Mouse (Mus musculus) lung, postnatal 0 days (tissue): ENCODE results near the gene Sfxn4. TPM values are rescaled to one million over a fixed set of nuclear protein-coding genes. Genes with fewer than 3 reads are reported as not detected.

Experiments used
- ATAC-seq: fragments of 200-750 bp; cut with Nextera tagmentation; 2 replicates; pipeline ENCODE4 v1.8.0; 2017; ENCODE audit warnings: moderate library complexity
- DNase-seq: peaks from one replicate; pipeline ENCODE4 v3.0.0-alpha.2; 2016; ENCODE audit warnings: low spot score
- H3K27ac ChIP-seq: fragments of 300-500 bp; sonication (generic); 2 replicates; pipeline ENCODE4 v1.5.1; 2014; ENCODE audit warnings: antibody characterized with exemption, mild to moderate bottlenecking, low read length, mixed read lengths
- H3K27me3 ChIP-seq: fragments of 300-500 bp; sonication (generic); replicated peaks from 2 replicates; pipeline ENCODE4 v1.6.1; 2014; ENCODE audit warnings: low read length, mixed read lengths; ENCODE audit not compliant: insufficient read depth
- H3K36me3 ChIP-seq: fragments of 300-500 bp; sonication (generic); 2 replicates; pipeline ENCODE4 v1.6.1; 2014; ENCODE audit warnings: low read length, mixed read lengths; ENCODE audit not compliant: insufficient read depth
- H3K4me1 ChIP-seq: fragments of 300-500 bp; sonication (generic); 2 replicates; pipeline ENCODE4 v1.6.1; 2014; ENCODE audit warnings: antibody characterized with exemption, low read depth, low read length, mixed read lengths; ENCODE audit not compliant: insufficient read depth
- H3K4me2 ChIP-seq: fragments of 300-500 bp; sonication (generic); replicated peaks from 2 replicates; pipeline ENCODE4 v1.6.1; 2014; ENCODE audit warnings: low read depth, mild to moderate bottlenecking, low read length, moderate library complexity, mixed read lengths
- H3K4me3 ChIP-seq: fragments of 300-500 bp; sonication (generic); 2 replicates; pipeline ENCODE4 v1.5.1; 2014; ENCODE audit warnings: low read depth, low read length
- H3K9ac ChIP-seq: fragments of 300-500 bp; sonication (generic); replicated peaks from 2 replicates; pipeline ENCODE4 v1.6.1; 2014; ENCODE audit warnings: low read depth, mild to moderate bottlenecking
- H3K9me3 ChIP-seq: fragments of 300-500 bp; sonication (generic); 2 replicates; pipeline ENCODE4 v1.6.1; 2016; ENCODE audit warnings: low read length, mixed read lengths
- CTCF ChIP-seq: IDR thresholded peaks from 2 replicates; pipeline ENCODE4 v1.5.1; 2016; ENCODE audit warnings: antibody characterized with exemption, mild to moderate bottlenecking
- EP300 ChIP-seq: IDR thresholded peaks from 2 replicates; pipeline ENCODE4 v1.6.1; 2016; ENCODE audit warnings: antibody characterized with exemption, mild to moderate bottlenecking, control low read depth
- WGBS: fragments of 180-500 bp; shearing (Covaris S2); extraction: QIAGEN DNeasy Blood & Tissue Kit; methylation state at CpG from one replicate; pipeline ENCODE4 v1.1.7; 2014; 5-methylcytosine and 5-hydroxymethylcytosine counted together
- polyA plus RNA-seq: library from polyadenylated mRNA; unstranded; fragments of >200 nt; fragmentation: Nextera tagmentation; extraction: Ambion mirVana; gene quantifications from 2 replicates; pipeline ENCODE4 v1.2.1, GENCODE M21; 2015

Gene Sfxn4
- polyA plus RNA-seq: 3.7 and 4.4 TPM in 2 replicates

GRCm38 (mm10) chr19:60860868-60861700, at the start of gene Sfxn4:
TSS of gene Sfxn4 (minus strand) at chr19:60861479.
- H3K9me3 ChIP-seq: no peaks in the 10 kb centered on the region
- DNase-seq (peak; percentile 97), ATAC-seq (peak; percentile 99)
- TF ChIP-seq EP300 (peak; percentile 24; the same call in 1 of the 2 replicates), CTCF (no peak)
- WGBS: 2% methylated on average over 30 of the region's 30 CpGs
- peak within 1 kb of the TSS; percentile 64 for H3K4me2 ChIP-seq
- peak within 1 kb of the TSS; percentile 41 for H3K9ac ChIP-seq
- peak within 1 kb of the TSS; percentile 51 for H3K4me3 ChIP-seq
- 0 out of 2 replicates have a peak, but pooled peaks cover 4% of the 10 kb centered on the region for H3K36me3 ChIP-seq
- H3K27me3 ChIP-seq: no peaks in the 10 kb centered on the region
- peak within 1 kb of the TSS; percentile 80 for H3K27ac ChIP-seq
- H3K4me1 ChIP-seq: no peaks in the 10 kb centered on the region

- Histone ChIP-seq H3K4me1 (no peaks in the 10 kb centered on the region), H3K36me3 (no peaks in the 10 kb centered on the region), H3K27ac (no peak overlapping the region), H3K4me2 (no peak overlapping the region), H3K27me3 (no peaks in the 10 kb centered on the region), H3K9ac (no peak overlapping the region), H3K9me3 (no peaks in the 10 kb centered on the region), H3K4me3 (no peak overlapping the region)
- no peak for TF ChIP-seq EP300
- TF ChIP-seq CTCF: no peak
- DNase-seq (no peak), ATAC-seq (no peak)
Observed at GRCm38 (mm10) chr19:60910304-60910703, 49.0 kb upstream of the Sfxn4 start.

GRCm38 (mm10) chr19:60905477-60905876, 44.2 kb upstream of the Sfxn4 start:
- H3K27ac ChIP-seq: no peak overlapping the region
- peaks cover 10% of the 10 kb centered on the region; the same call in 1 of the 2 replicates for H3K4me1 ChIP-seq
- no peaks in the 10 kb centered on the region for H3K27me3 ChIP-seq
- DNase-seq: no peak
- H3K36me3 ChIP-seq: no peaks in the 10 kb centered on the region
- ATAC-seq: no peak
- H3K9ac ChIP-seq: no peak overlapping the region
- WGBS: 96% methylated on average over 3 of the region's 5 CpGs
- no peak for TF ChIP-seq EP300
- no peak for TF ChIP-seq CTCF
- H3K9me3 ChIP-seq: no peaks in the 10 kb centered on the region
- H3K4me3 ChIP-seq: no peak overlapping the region
- no peak overlapping the region for H3K4me2 ChIP-seq

- ATAC-seq: no peak
- no peaks in the 10 kb centered on the region for H3K27me3 ChIP-seq
Observed at GRCm38 (mm10) chr19:60903971-60904370, 42.7 kb upstream of the Sfxn4 start.

GRCm38 (mm10) chr19:60903139-60903538, 41.9 kb upstream of the Sfxn4 start:
- H3K27ac ChIP-seq: no peak overlapping the region
- 55% methylated on average over 1 of the region's 1 CpGs for WGBS
- H3K36me3 ChIP-seq: no peaks in the 10 kb centered on the region
- DNase-seq (no peak), ATAC-seq (no peak)
- no peak overlapping the region for H3K4me3 ChIP-seq
- TF ChIP-seq EP300 (no peak), CTCF (no peak)
- no peak overlapping the region for H3K4me2 ChIP-seq
- no peaks in the 10 kb centered on the region for H3K9me3 ChIP-seq
- no peak overlapping the region for H3K9ac ChIP-seq
- no peaks in the 10 kb centered on the region for H3K27me3 ChIP-seq
- H3K4me1 ChIP-seq: peaks cover 10% of the 10 kb centered on the region; the same call in 1 of the 2 replicates

More at GRCm38 (mm10) chr19:60903971-60904370, 42.7 kb upstream of the Sfxn4 start:
- no peak overlapping the region for H3K4me2 ChIP-seq
- DNase-seq: no peak
- 100% methylated on average over 1 of the region's 1 CpGs for WGBS
- H3K9ac ChIP-seq: no peak overlapping the region
- H3K9me3 ChIP-seq: no peaks in the 10 kb centered on the region
- TF ChIP-seq CTCF (no peak), EP300 (no peak)
- H3K4me3 ChIP-seq: no peak overlapping the region
- no peak overlapping the region for H3K27ac ChIP-seq
- H3K36me3 ChIP-seq: no peaks in the 10 kb centered on the region
- peaks cover 10% of the 10 kb centered on the region; the same call in 1 of the 2 replicates for H3K4me1 ChIP-seq

GRCm38 (mm10) chr19:60895251-60895880, 34.1 kb upstream of the Sfxn4 start:
- peak overlapping the region; percentile 51; the same call in 1 of the 2 replicates for H3K27ac ChIP-seq

More at GRCm38 (mm10) chr19:60895251-60895880, 34.1 kb upstream of the Sfxn4 start:
- Histone ChIP-seq H3K4me1 (peaks cover 9% of the 10 kb centered on the region; the same call in 1 of the 2 replicates), H3K4me3 (no peak overlapping the region), H3K9ac (no peak overlapping the region), H3K27me3 (no peaks in the 10 kb centered on the region), H3K4me2 (no peak overlapping the region), H3K9me3 (no peaks in the 10 kb centered on the region), H3K36me3 (no peaks in the 10 kb centered on the region)
- WGBS: 24% methylated on average over 3 of the region's 3 CpGs
- TF ChIP-seq CTCF (no peak), EP300 (no peak)
- DNase-seq (no peak), ATAC-seq (no peak)
